Mouse (Mus musculus) left cerebral cortex, adult 11 months (tissue): ENCODE data around the gene Acsf2.
"Not testable (repeated sequence)": the region's sequence is repeated elsewhere in the genome, so short reads cannot be mapped to it uniquely, and the experiment has no call there.

ENCODE experiments used
- DNase-seq: peaks from one replicate; pipeline ENCODE4 v3.0.0; 2022; ENCODE audit warnings: low spot score

Gene Acsf2

GRCm38 (mm10) chr11:94601321-94602281, at the start of gene Acsf2:
TSS of gene Acsf2 (minus strand) at chr11:94601871.
- DNase-seq, result peak; percentile 17

GRCm38 (mm10) chr11:94651241-94651640, 49.6 kb upstream of the Acsf2 start:
- not testable (repeated sequence) for DNase-seq

GRCm38 (mm10) chr11:94646457-94646856, 44.8 kb upstream of the Acsf2 start:
- DNase-seq, result no peak

GRCm38 (mm10) chr11:94644461-94645219, 43.0 kb upstream of the Acsf2 start:
- peak; percentile 23 for DNase-seq

- no peak for DNase-seq
These were observed 32.8 kb upstream of the Acsf2 start for GRCm38 (mm10) chr11:94634431-94634830.

GRCm38 (mm10) chr11:94632988-94633387, 31.3 kb upstream of the Acsf2 start:
- no peak for DNase-seq

GRCm38 (mm10) chr11:94631969-94632368, 30.3 kb upstream of the Acsf2 start:
- DNase-seq, result no peak

- no peak for DNase-seq
These were observed 28.7 kb upstream of the Acsf2 start for GRCm38 (mm10) chr11:94630199-94631011.

GRCm38 (mm10) chr11:94629884-94630198, 28.2 kb upstream of the Acsf2 start:
- no peak for DNase-seq

GRCm38 (mm10) chr11:94629199-94629883, 27.7 kb upstream of the Acsf2 start, which contains the start of gene Lrrc59:
TSS of gene Lrrc59 (plus strand) at chr11:94629767.
- DNase-seq, result peak; percentile 91

GRCm38 (mm10) chr11:94622162-94622561, 20.5 kb upstream of the Acsf2 start:
- DNase-seq, result no peak

- DNase-seq, result no peak
These were observed 19.8 kb upstream of the Acsf2 start for GRCm38 (mm10) chr11:94621458-94621852.

- no peak for DNase-seq
These were observed 19.2 kb upstream of the Acsf2 start for GRCm38 (mm10) chr11:94620766-94621457.

- DNase-seq, result no peak
These were observed 16.0 kb upstream of the Acsf2 start for GRCm38 (mm10) chr11:94617646-94618045.

GRCm38 (mm10) chr11:94615494-94615893, 13.8 kb upstream of the Acsf2 start:
- DNase-seq, result no peak

GRCm38 (mm10) chr11:94614603-94615002, 12.9 kb upstream of the Acsf2 start:
- no peak for DNase-seq

GRCm38 (mm10) chr11:94610744-94611740, 9.4 kb upstream of the Acsf2 start:
- DNase-seq, result no peak

GRCm38 (mm10) chr11:94602356-94602955, 785 bp upstream of the Acsf2 start:
- DNase-seq, result no peak

- no peak for DNase-seq
These were observed 1.2 kb downstream of the Acsf2 start for GRCm38 (mm10) chr11:94600447-94600846.
